Mouse (Mus musculus): ENCODE measurements around the gene Rabgap1l. TPM values are rescaled to one million over a fixed set of nuclear protein-coding genes. Genes with fewer than 3 reads are reported as not detected.
"Not testable (repeated sequence)": the region's sequence is repeated elsewhere in the genome, so short reads cannot be mapped to it uniquely, and the experiment has no call there.

Rabgap1l gene
- polyA plus RNA-seq, 1 experiment from 2014 or later = 21.3 TPM

- no peaks in the 10 kb centered on the region for H3K36me3 ChIP-seq (ENCODE audit: poor library complexity, severe bottlenecking)
- H3K4me1 ChIP-seq = peaks cover 7% of the 10 kb centered on the region; the same call in 1 of the 2 replicates
- H3K27ac ChIP-seq = no peak overlapping the region
- H3K27me3 ChIP-seq = no peaks in the 10 kb centered on the region
- no peak overlapping the region for H3K4me2 ChIP-seq
- WGBS = 88% methylated on average over 5 of the region's 5 CpGs
- ATAC-seq = no peak
- H3K9me3 ChIP-seq (replicated peaks) = no peaks in the 10 kb centered on the region
- no peak overlapping the region for H3K9ac ChIP-seq
- no peak overlapping the region for H3K4me3 ChIP-seq
These were observed 351.9 kb downstream of the Rabgap1l start for GRCm38 (mm10) chr1:160441161-160441560.

- Histone ChIP-seq H3K4me1 (peaks cover 7% of the 10 kb centered on the region; the same call in 1 of the 2 replicates), H3K27ac (no peak overlapping the region), H3K9ac (no peak overlapping the region), H3K36me3 (ENCODE audit: poor library complexity, severe bottlenecking) (no peaks in the 10 kb centered on the region), H3K9me3 (replicated peaks) (no peaks in the 10 kb centered on the region), H3K27me3 (no peaks in the 10 kb centered on the region), H3K4me2 (no peak overlapping the region), H3K4me3 (no peak overlapping the region)
- no peak for ATAC-seq
- WGBS = 39% methylated on average over 4 of the region's 4 CpGs
These were observed 354.2 kb downstream of the Rabgap1l start for GRCm38 (mm10) chr1:160438820-160439219.

- Histone ChIP-seq H3K4me2 (no peak overlapping the region), H3K9ac (no peak overlapping the region), H3K27ac (no peak overlapping the region), H3K9me3 (replicated peaks) (no peaks in the 10 kb centered on the region), H3K36me3 (ENCODE audit: poor library complexity, severe bottlenecking) (no peaks in the 10 kb centered on the region), H3K27me3 (no peaks in the 10 kb centered on the region), H3K4me3 (no peak overlapping the region), H3K4me1 (no peaks in the 10 kb centered on the region)
- 75% methylated on average over 5 of the region's 5 CpGs for WGBS
- no peak for ATAC-seq
These were observed 375.7 kb downstream of the Rabgap1l start for GRCm38 (mm10) chr1:160417196-160417854.

- Histone ChIP-seq H3K4me2 (no peak overlapping the region), H3K36me3 (ENCODE audit: poor library complexity, severe bottlenecking) (no peaks in the 10 kb centered on the region), H3K9ac (no peak overlapping the region), H3K4me3 (no peak overlapping the region), H3K27ac (no peak overlapping the region), H3K9me3 (replicated peaks) (no peaks in the 10 kb centered on the region), H3K27me3 (no peaks in the 10 kb centered on the region), H3K4me1 (0 out of 2 replicates have a peak, but pooled peaks cover 3% of the 10 kb centered on the region)
- WGBS = 40% methylated on average over 5 of the region's 5 CpGs
- peak; percentile 19; the same call in 1 of the 2 replicates for ATAC-seq
These were observed 382.2 kb downstream of the Rabgap1l start for GRCm38 (mm10) chr1:160410822-160411221.

- WGBS = 92% methylated on average over 4 of the region's 4 CpGs
- not testable (repeated sequence) for H3K27ac ChIP-seq; H3K9me3 ChIP-seq (replicated peaks); H3K36me3 ChIP-seq (ENCODE audit: poor library complexity, severe bottlenecking); ATAC-seq; H3K4me2 ChIP-seq; H3K27me3 ChIP-seq; H3K4me1 ChIP-seq; H3K4me3 ChIP-seq; H3K9ac ChIP-seq
These were observed 383.3 kb downstream of the Rabgap1l start for GRCm38 (mm10) chr1:160409689-160410088.

GRCm38 (mm10) chr1:160409123-160409522, 383.9 kb downstream of the Rabgap1l start:
- Histone ChIP-seq H3K4me2 (no peak overlapping the region), H3K4me1 (0 out of 2 replicates have a peak, but pooled peaks cover 3% of the 10 kb centered on the region), H3K27ac (no peak overlapping the region), H3K27me3 (no peaks in the 10 kb centered on the region), H3K4me3 (no peak overlapping the region), H3K36me3 (ENCODE audit: poor library complexity, severe bottlenecking) (no peaks in the 10 kb centered on the region), H3K9ac (no peak overlapping the region), H3K9me3 (replicated peaks) (no peaks in the 10 kb centered on the region)
- 89% methylated on average over 1 of the region's 1 CpGs for WGBS
- no peak for ATAC-seq

- 0 out of 2 replicates have a peak, but pooled peaks cover 3% of the 10 kb centered on the region for H3K4me1 ChIP-seq
- H3K4me3 ChIP-seq = no peak overlapping the region
- no peak overlapping the region for H3K4me2 ChIP-seq
- no peaks in the 10 kb centered on the region for H3K9me3 ChIP-seq (replicated peaks)
- no peak overlapping the region for H3K27ac ChIP-seq
- H3K36me3 ChIP-seq (ENCODE audit: poor library complexity, severe bottlenecking) = no peaks in the 10 kb centered on the region
- no peaks in the 10 kb centered on the region for H3K27me3 ChIP-seq
- H3K9ac ChIP-seq = no peak overlapping the region
- WGBS = 81% methylated on average over 4 of the region's 4 CpGs
- no peak for ATAC-seq
These were observed 384.6 kb downstream of the Rabgap1l start for GRCm38 (mm10) chr1:160408302-160408897.

GRCm38 (mm10) chr1:160399428-160399827, 393.6 kb downstream of the Rabgap1l start:
- Histone ChIP-seq H3K9me3 (replicated peaks) (no peaks in the 10 kb centered on the region), H3K4me1 (no peaks in the 10 kb centered on the region), H3K27ac (no peak overlapping the region), H3K27me3 (no peaks in the 10 kb centered on the region), H3K9ac (no peak overlapping the region), H3K4me3 (no peak overlapping the region), H3K36me3 (ENCODE audit: poor library complexity, severe bottlenecking) (no peaks in the 10 kb centered on the region), H3K4me2 (no peak overlapping the region)
- 0 out of 2 replicates have a peak, but pooled peaks have one; percentile 45 for ATAC-seq

- H3K4me2 ChIP-seq = no peak overlapping the region
- no peak overlapping the region for H3K9ac ChIP-seq
- no peak overlapping the region for H3K27ac ChIP-seq
- H3K27me3 ChIP-seq = no peaks in the 10 kb centered on the region
- no peaks in the 10 kb centered on the region for H3K4me1 ChIP-seq
- WGBS = 68% methylated on average over 2 of the region's 2 CpGs
- ATAC-seq = no peak
- H3K4me3 ChIP-seq = no peak overlapping the region
- H3K36me3 ChIP-seq (ENCODE audit: poor library complexity, severe bottlenecking) = no peaks in the 10 kb centered on the region
- no peaks in the 10 kb centered on the region for H3K9me3 ChIP-seq (replicated peaks)
These were observed 396.0 kb downstream of the Rabgap1l start for GRCm38 (mm10) chr1:160397037-160397436.

GRCm38 (mm10) chr1:160387446-160387845, 405.6 kb downstream of the Rabgap1l start:
- no peaks in the 10 kb centered on the region for H3K9me3 ChIP-seq (replicated peaks)
- H3K27ac ChIP-seq = no peak overlapping the region
- H3K4me2 ChIP-seq = no peak overlapping the region
- no peaks in the 10 kb centered on the region for H3K27me3 ChIP-seq
- no peak for ATAC-seq
- H3K36me3 ChIP-seq (ENCODE audit: poor library complexity, severe bottlenecking) = no peaks in the 10 kb centered on the region
- no peaks in the 10 kb centered on the region for H3K4me1 ChIP-seq
- no peak overlapping the region for H3K4me3 ChIP-seq
- WGBS = 53% methylated on average over 2 of the region's 2 CpGs
- no peak overlapping the region for H3K9ac ChIP-seq

- no peak overlapping the region for H3K4me3 ChIP-seq
- no peak overlapping the region for H3K4me2 ChIP-seq
- no peaks in the 10 kb centered on the region for H3K27me3 ChIP-seq
- peak; percentile 33; the same call in 1 of the 2 replicates for ATAC-seq
- H3K9me3 ChIP-seq (replicated peaks) = no peaks in the 10 kb centered on the region
- WGBS = 96% methylated on average over 1 of the region's 1 CpGs
- H3K27ac ChIP-seq = no peak overlapping the region
- H3K9ac ChIP-seq = no peak overlapping the region
- no peaks in the 10 kb centered on the region for H3K36me3 ChIP-seq (ENCODE audit: poor library complexity, severe bottlenecking)
- H3K4me1 ChIP-seq = no peaks in the 10 kb centered on the region
These were observed 414.6 kb downstream of the Rabgap1l start for GRCm38 (mm10) chr1:160378367-160378766.

- Histone ChIP-seq H3K4me2 (no peak overlapping the region), H3K36me3 (ENCODE audit: poor library complexity, severe bottlenecking) (no peaks in the 10 kb centered on the region), H3K27me3 (no peaks in the 10 kb centered on the region), H3K9me3 (replicated peaks) (no peaks in the 10 kb centered on the region), H3K27ac (no peak overlapping the region), H3K4me1 (no peaks in the 10 kb centered on the region), H3K4me3 (no peak overlapping the region), H3K9ac (no peak overlapping the region)
- peak; percentile 89 for ATAC-seq
- 69% methylated on average over 10 of the region's 10 CpGs for WGBS
These were observed 415.4 kb downstream of the Rabgap1l start for GRCm38 (mm10) chr1:160377337-160378336.
